25 mouse cellular contexts compared by ENCODE assay signal in genomic region chr10:4893475-4893874, GRCm38 (mm10).
A peak's percentile ranks its signal among the peaks of the same experiment; 100 is the strongest.
DNase-seq lines count a peak whose midpoint lies in the region; ATAC-seq and TF ChIP-seq lines count a peak whose summit lies in the region.
"Had no signal": no experiment of that assay in that cellular context is flagged by ENCODE, and none has a peak within 500 bp of the region (broad histone marks: within the 10 kb centered on the region; RNA-seq: fewer than 3 reads in every experiment).

No protein-coding gene starts in this region.

- H3K9ac ChIP-seq in hindbrain, embryonic 15.5 days: no peak overlapping the region
- H3K9ac ChIP-seq in hindbrain, postnatal 0 days (replicated peaks; ENCODE audit: low read length): no peak overlapping the region
- no peak overlapping the region for H3K9ac ChIP-seq in midbrain, embryonic 13.5 days (replicated peaks)
- no peak overlapping the region for H3K9ac ChIP-seq in midbrain, embryonic 11.5 days (ENCODE audit: low read length)
- no peak overlapping the region for H3K9ac ChIP-seq in neural tube, embryonic 14.5 days (replicated peaks; ENCODE audit: low read depth, low read length)
- H3K9ac ChIP-seq in neural tube, embryonic 15.5 days (replicated peaks): no peak overlapping the region
- H3K9ac ChIP-seq: embryonic facial prominence, embryonic 12.5 days; embryonic facial prominence, embryonic 15.5 days; forebrain, embryonic 12.5 days; heart, embryonic 13.5 days had no signal

- no peaks in the 10 kb centered on the region for H3K4me1 ChIP-seq in hindbrain, embryonic 15.5 days (replicated peaks)
- no peaks in the 10 kb centered on the region for H3K4me1 ChIP-seq in hindbrain, postnatal 0 days (ENCODE audit: insufficient read depth, low read length)
- no peaks in the 10 kb centered on the region for H3K4me1 ChIP-seq in midbrain, embryonic 13.5 days (replicated peaks)
- no peaks in the 10 kb centered on the region for H3K4me1 ChIP-seq in midbrain, embryonic 11.5 days (ENCODE audit: control insufficient read depth, insufficient read depth, low read length)
- no peaks in the 10 kb centered on the region for H3K4me1 ChIP-seq in neural tube, embryonic 14.5 days (ENCODE audit: control insufficient read depth, insufficient read depth, low read length)
- no peaks in the 10 kb centered on the region for H3K4me1 ChIP-seq in neural tube, embryonic 15.5 days
- H3K4me1 ChIP-seq: embryonic facial prominence, embryonic 12.5 days; embryonic facial prominence, embryonic 15.5 days; forebrain, embryonic 12.5 days; heart, embryonic 10.5 days; heart, embryonic 13.5 days had no signal

- H3K36me3 ChIP-seq in hindbrain, embryonic 15.5 days: no peaks in the 10 kb centered on the region
- H3K36me3 ChIP-seq in hindbrain, postnatal 0 days (ENCODE audit: insufficient read depth, low read length): no peaks in the 10 kb centered on the region
- H3K36me3 ChIP-seq in midbrain, embryonic 13.5 days: no peaks in the 10 kb centered on the region
- H3K36me3 ChIP-seq in midbrain, embryonic 11.5 days (ENCODE audit: control insufficient read depth, insufficient read depth, low read length): no peaks in the 10 kb centered on the region
- no peaks in the 10 kb centered on the region for H3K36me3 ChIP-seq in neural tube, embryonic 14.5 days (ENCODE audit: control insufficient read depth, insufficient read depth, low read length)
- no peaks in the 10 kb centered on the region for H3K36me3 ChIP-seq in neural tube, embryonic 15.5 days
- H3K36me3 ChIP-seq: embryonic facial prominence, embryonic 12.5 days; embryonic facial prominence, embryonic 15.5 days; forebrain, embryonic 12.5 days; heart, embryonic 10.5 days; heart, embryonic 13.5 days had no signal

- DNase-seq in hindbrain, postnatal 0 days (ENCODE audit: low spot score): no peak
- no peak for DNase-seq in midbrain, embryonic 11.5 days (ENCODE audit: low spot score, missing footprints)
- DNase-seq: adrenal gland, adult 2 months; adrenal gland, postnatal 14 days; cerebellum, adult 11 months; cerebellum, adult 2 months; cerebellum, adult 9-11 months; cerebellum, postnatal 25 days; gastrocnemius, postnatal 10 days; gastrocnemius, postnatal 36 days; heart, adult 2 months; heart, postnatal 14 days; heart, postnatal 4 days had no signal

- no peak overlapping the region for H3K27ac ChIP-seq in hindbrain, embryonic 15.5 days (replicated peaks)
- H3K27ac ChIP-seq in hindbrain, postnatal 0 days: no peak overlapping the region
- no peak overlapping the region for H3K27ac ChIP-seq in midbrain, embryonic 13.5 days
- H3K27ac ChIP-seq in midbrain, embryonic 11.5 days (ENCODE audit: low read depth, low read length): no peak overlapping the region
- no peak overlapping the region for H3K27ac ChIP-seq in neural tube, embryonic 14.5 days (ENCODE audit: low read depth, low read length)
- H3K27ac ChIP-seq in neural tube, embryonic 15.5 days (replicated peaks): no peak overlapping the region
- H3K27ac ChIP-seq: embryonic facial prominence, embryonic 12.5 days; embryonic facial prominence, embryonic 15.5 days; forebrain, embryonic 12.5 days; heart, adult 2 months; heart, embryonic 10.5 days; heart, embryonic 13.5 days had no signal

- no peak overlapping the region for H3K4me2 ChIP-seq in hindbrain, embryonic 15.5 days
- no peak overlapping the region for H3K4me2 ChIP-seq in hindbrain, postnatal 0 days (ENCODE audit: low read depth, low read length)
- no peak overlapping the region for H3K4me2 ChIP-seq in midbrain, embryonic 13.5 days (replicated peaks)
- no peak overlapping the region for H3K4me2 ChIP-seq in midbrain, embryonic 11.5 days
- H3K4me2 ChIP-seq in neural tube, embryonic 14.5 days (ENCODE audit: low read depth, low read length): no peak overlapping the region
- no peak overlapping the region for H3K4me2 ChIP-seq in neural tube, embryonic 15.5 days
- H3K4me2 ChIP-seq: embryonic facial prominence, embryonic 12.5 days; embryonic facial prominence, embryonic 15.5 days; forebrain, embryonic 12.5 days; heart, embryonic 13.5 days had no signal

- peak; percentile 59; the same call in 1 of the 2 replicates for ATAC-seq in hindbrain, embryonic 15.5 days (ENCODE audit: low FRiP score, low read depth)
- no peak for ATAC-seq in hindbrain, postnatal 0 days
- peak; percentile 65; the same call in 1 of the 2 replicates for ATAC-seq in midbrain, embryonic 13.5 days
- ATAC-seq in midbrain, embryonic 11.5 days (ENCODE audit: low FRiP score): no peak
- ATAC-seq in neural tube, embryonic 14.5 days (ENCODE audit: low read depth): peak; percentile 79; the same call in 1 of the 2 replicates
- ATAC-seq in neural tube, embryonic 15.5 days (ENCODE audit: low FRiP score): peak; percentile 61; the same call in 1 of the 2 replicates
- ATAC-seq: CD4-positive, CD25-positive, alpha-beta regulatory T cell, adult 4 months; forebrain, embryonic 16.5 days; inflammation-experienced regulatory T-cells, adult 6 months had no signal

- TF ChIP-seq CTCF in hindbrain, postnatal 0 days (IDR thresholded peaks at IDR 0.05; ENCODE audit: low read depth): no peak

- WGBS in hindbrain, embryonic 15.5 days: 42% methylated on average over 1 of the region's 1 CpGs
- 49% methylated on average over 1 of the region's 1 CpGs for WGBS in hindbrain, postnatal 0 days
- 53% methylated on average over 1 of the region's 1 CpGs for WGBS in midbrain, embryonic 13.5 days
- whole genome bisulfite sequencing in midbrain, embryonic 11.5 days: 57% methylated on average over 1 of the region's 1 CpGs
- WGBS in neural tube, embryonic 14.5 days: 51% methylated on average over 1 of the region's 1 CpGs
- WGBS in neural tube, embryonic 15.5 days: 50% methylated on average over 1 of the region's 1 CpGs

- no peaks in the 10 kb centered on the region for H3K27me3 ChIP-seq in hindbrain, embryonic 15.5 days
- H3K27me3 ChIP-seq in hindbrain, postnatal 0 days (ENCODE audit: insufficient read depth, low read length): no peaks in the 10 kb centered on the region
- no peaks in the 10 kb centered on the region for H3K27me3 ChIP-seq in midbrain, embryonic 13.5 days
- H3K27me3 ChIP-seq in midbrain, embryonic 11.5 days (ENCODE audit: control insufficient read depth, insufficient read depth, low read length): no peaks in the 10 kb centered on the region
- no peaks in the 10 kb centered on the region for H3K27me3 ChIP-seq in neural tube, embryonic 14.5 days (ENCODE audit: control insufficient read depth, insufficient read depth, low read length)
- no peaks in the 10 kb centered on the region for H3K27me3 ChIP-seq in neural tube, embryonic 15.5 days (replicated peaks)
- H3K27me3 ChIP-seq: embryonic facial prominence, embryonic 12.5 days; embryonic facial prominence, embryonic 15.5 days; forebrain, embryonic 12.5 days; heart, embryonic 13.5 days had no signal

- no peak overlapping the region for H3K4me3 ChIP-seq in hindbrain, embryonic 15.5 days
- H3K4me3 ChIP-seq in hindbrain, postnatal 0 days (ENCODE audit: low read length): no peak overlapping the region
- H3K4me3 ChIP-seq in midbrain, embryonic 13.5 days (replicated peaks): no peak overlapping the region
- no peak overlapping the region for H3K4me3 ChIP-seq in midbrain, embryonic 11.5 days (ENCODE audit: low read depth, low read length)
- no peak overlapping the region for H3K4me3 ChIP-seq in neural tube, embryonic 14.5 days (ENCODE audit: low read depth, low read length)
- H3K4me3 ChIP-seq in neural tube, embryonic 15.5 days (replicated peaks): no peak overlapping the region
- H3K4me3 ChIP-seq: embryonic facial prominence, embryonic 12.5 days; embryonic facial prominence, embryonic 15.5 days; forebrain, embryonic 12.5 days; heart, adult 2 months; heart, embryonic 10.5 days; heart, embryonic 13.5 days had no signal

- H3K9me3 ChIP-seq in hindbrain, embryonic 15.5 days: no peaks in the 10 kb centered on the region
- no peaks in the 10 kb centered on the region for H3K9me3 ChIP-seq in hindbrain, postnatal 0 days (ENCODE audit: low read length)
- H3K9me3 ChIP-seq in midbrain, embryonic 13.5 days: no peaks in the 10 kb centered on the region
- no peaks in the 10 kb centered on the region for H3K9me3 ChIP-seq in midbrain, embryonic 11.5 days (ENCODE audit: control insufficient read depth, low read length)
- H3K9me3 ChIP-seq in neural tube, embryonic 14.5 days (ENCODE audit: control insufficient read depth, low read length): no peaks in the 10 kb centered on the region
- H3K9me3 ChIP-seq in neural tube, embryonic 15.5 days (replicated peaks): no peaks in the 10 kb centered on the region
- H3K9me3 ChIP-seq: embryonic facial prominence, embryonic 12.5 days; embryonic facial prominence, embryonic 15.5 days; forebrain, embryonic 12.5 days; heart, embryonic 10.5 days; heart, embryonic 13.5 days had no signal

Comparison
In these comparisons a context has a peak if more than half of its experiments do, and no peak if none do; other contexts are left out.
1. ATAC-seq: peak in hindbrain, embryonic 15.5 days (single experiment), midbrain, embryonic 13.5 days (single experiment), neural tube, embryonic 14.5 days (single experiment) and neural tube, embryonic 15.5 days (single experiment); none in hindbrain, postnatal 0 days (single experiment) and midbrain, embryonic 11.5 days (single experiment).